Mouse (Mus musculus): ENCODE data around the gene Edem1.

DNA sequence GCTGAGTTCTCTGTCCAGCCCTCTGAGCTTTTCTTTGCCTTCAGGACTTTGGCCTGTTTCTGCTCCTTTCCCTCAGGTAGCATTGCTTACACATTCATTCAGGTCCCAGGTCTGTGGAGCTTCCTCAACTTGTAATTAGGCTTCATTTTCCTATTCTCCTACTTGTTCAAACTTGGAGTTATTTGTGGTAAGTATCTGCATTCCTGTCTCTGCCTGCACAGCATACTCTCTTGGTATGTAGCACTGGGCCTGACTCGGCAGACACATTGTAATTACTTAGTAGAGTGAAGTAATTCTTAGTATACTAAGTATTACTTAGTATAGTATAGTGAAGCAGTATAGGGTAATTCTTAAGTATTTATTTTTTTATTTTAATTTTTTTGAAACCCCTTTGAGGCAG lies 32.5 kb upstream of the Edem1 start:
- no peak for TF ChIP-seq UBTF (IDR thresholded peaks at IDR 0.05; ENCODE audit: low read depth, low read length)
- no peak for TF ChIP-seq POLR2A (IDR thresholded peaks at IDR 0.05; ENCODE audit: low read depth, low read length)
- TF ChIP-seq CTCF (conservative IDR thresholded peaks at IDR 0.05 in 1 of 2, IDR thresholded peaks at IDR 0.05 in 1 of 2; ENCODE audit: low read depth in 2 of 2, low read length in 2 of 2) = no peak
- no peak for TF ChIP-seq EP300 (IDR thresholded peaks at IDR 0.05; ENCODE audit: low read length)
- TF ChIP-seq NELFE (IDR thresholded peaks at IDR 0.05; ENCODE audit: low read depth, low read length) = no peak
- no peak for TF ChIP-seq JUN (IDR thresholded peaks at IDR 0.05; ENCODE audit: insufficient read depth, low read depth, low read length)
- no peak for TF ChIP-seq HCFC1 (IDR thresholded peaks at IDR 0.05; ENCODE audit: low read depth, low read length)
- TF ChIP-seq ZC3H11A (IDR thresholded peaks at IDR 0.05; ENCODE audit: low read depth, low read length) = no peak
- TF ChIP-seq MAX (IDR thresholded peaks at IDR 0.05; ENCODE audit: low read length) = no peak
- TF ChIP-seq MXI1 (IDR thresholded peaks at IDR 0.05; ENCODE audit: low read depth, low read length) = no peak
- no peak for TF ChIP-seq USF1 (IDR thresholded peaks at IDR 0.05; ENCODE audit: low read depth, low read length)
- no peak for TF ChIP-seq ZMIZ1 (IDR thresholded peaks at IDR 0.05; ENCODE audit: low read depth, low read length)
- TF ChIP-seq MAZ (IDR thresholded peaks at IDR 0.05; ENCODE audit: low read depth, low read length) = no peak
- no peak for TF ChIP-seq KAT2A (IDR thresholded peaks at IDR 0.05; ENCODE audit: insufficient replicate concordance, low read length)
